Mouse (Mus musculus): ENCODE data around the gene Myo10. TPM values are rescaled to one million over a fixed set of nuclear protein-coding genes. Genes with fewer than 3 reads are reported as not detected.

Myo10 gene
- total and polyA plus RNA-seq, 2 experiments: 15.7 to 21.5 TPM

DNA sequence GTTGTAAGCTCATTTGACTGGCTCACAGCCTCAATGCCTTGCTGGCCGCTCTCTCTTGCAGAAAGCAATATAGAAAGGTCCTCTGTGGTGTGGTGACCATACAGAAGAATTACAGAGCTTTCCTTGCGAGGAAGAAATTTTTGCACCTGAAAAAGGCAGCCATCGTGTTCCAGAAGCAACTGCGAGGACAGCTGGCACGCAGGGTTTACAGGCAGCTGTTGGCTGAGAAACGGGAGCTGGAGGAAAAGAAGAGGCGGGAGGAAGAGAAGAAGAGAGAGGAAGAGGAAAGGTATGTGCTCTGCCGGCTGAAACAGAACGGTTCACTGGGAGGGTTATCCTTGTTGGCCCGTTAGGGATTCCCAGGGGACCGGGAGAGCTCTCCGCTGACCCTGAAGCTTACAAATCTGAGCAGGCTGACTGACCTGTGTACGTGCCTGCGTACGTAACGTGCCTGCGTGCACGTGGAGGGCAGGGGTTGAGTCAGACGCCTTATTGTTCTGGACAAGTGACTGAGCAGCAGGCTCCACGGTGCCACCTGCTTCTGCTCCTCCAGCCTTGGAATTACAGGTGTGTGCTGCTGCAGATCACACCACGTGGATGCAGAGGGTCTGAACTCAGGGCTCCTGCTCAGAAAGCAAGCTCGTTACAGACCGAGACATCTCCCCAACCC, 157.3 kb downstream of the Myo10 start:
- H3K4me1 ChIP-seq (ENCODE audit: control insufficient read depth, insufficient read depth, low read length): peaks cover under 1% of the 10 kb centered on the region; the same call in 1 of the 2 replicates
- no peak overlapping the region for H3K27ac ChIP-seq (replicated peaks; ENCODE audit: insufficient read depth, low read depth, low read length)
- no peak overlapping the region for H3K4me3 ChIP-seq (ENCODE audit: insufficient read depth, low read depth, low read length)
- H3K27me3 ChIP-seq (ENCODE audit: control insufficient read depth, insufficient read depth, low read length): no peaks in the 10 kb centered on the region
- no peaks in the 10 kb centered on the region; the same call in 1 of the 2 replicates for H3K79me2 ChIP-seq (ENCODE audit: control insufficient read depth, insufficient read depth, low read length)
- peaks cover 45% of the 10 kb centered on the region for H3K36me3 ChIP-seq (ENCODE audit: control insufficient read depth, insufficient read depth, low read length)
- TF ChIP-seq POLR2A (IDR thresholded peaks at IDR 0.05; ENCODE audit: extremely low read depth, insufficient read depth, low read length) (no peak), CTCF (IDR thresholded peaks at IDR 0.05; ENCODE audit: low read depth, low read length) (no peak)
- WGBS: 89% methylated on average over 23 of the region's 23 CpGs
- DNase-seq (ENCODE audit: extremely low read depth, low read depth, low spot score): no peak
- H3K9ac ChIP-seq (ENCODE audit: low read depth, low read length): no peak overlapping the region

DNA sequence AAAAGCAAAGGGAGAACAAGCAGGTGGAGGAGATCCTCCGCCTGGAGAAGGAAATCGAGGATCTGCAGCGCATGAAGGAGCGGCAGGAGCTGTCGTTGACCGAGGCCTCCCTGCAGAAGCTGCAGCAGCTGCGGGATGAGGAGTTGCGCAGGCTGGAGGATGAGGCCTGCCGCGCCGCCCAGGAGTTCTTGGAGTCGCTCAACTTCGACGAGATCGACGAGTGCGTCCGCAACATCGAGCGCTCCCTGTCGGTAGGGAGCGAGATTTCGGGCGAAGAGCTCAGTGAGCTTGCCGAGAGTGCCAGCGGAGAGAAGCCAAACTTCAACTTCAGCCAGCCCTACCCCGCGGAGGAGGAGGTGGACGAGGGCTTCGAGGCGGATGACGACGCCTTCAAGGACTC, 158.7 kb downstream of the Myo10 start:
- H3K9ac ChIP-seq (ENCODE audit: low read depth, low read length): no peak overlapping the region
- 92% methylated on average over 33 of the region's 33 CpGs for WGBS
- no peaks in the 10 kb centered on the region for H3K27me3 ChIP-seq (ENCODE audit: control insufficient read depth, insufficient read depth, low read length)
- no peak overlapping the region for H3K27ac ChIP-seq (replicated peaks; ENCODE audit: insufficient read depth, low read depth, low read length)
- H3K36me3 ChIP-seq (ENCODE audit: control insufficient read depth, insufficient read depth, low read length): peaks cover 45% of the 10 kb centered on the region
- no peak overlapping the region for H3K4me3 ChIP-seq (ENCODE audit: insufficient read depth, low read depth, low read length)
- no peaks in the 10 kb centered on the region for H3K4me1 ChIP-seq (ENCODE audit: control insufficient read depth, insufficient read depth, low read length)
- H3K79me2 ChIP-seq (ENCODE audit: control insufficient read depth, insufficient read depth, low read length): no peaks in the 10 kb centered on the region; the same call in 1 of the 2 replicates
- no peak for DNase-seq (ENCODE audit: extremely low read depth, low read depth, low spot score)
- TF ChIP-seq CTCF (IDR thresholded peaks at IDR 0.05; ENCODE audit: low read depth, low read length) (no peak), POLR2A (IDR thresholded peaks at IDR 0.05; ENCODE audit: extremely low read depth, insufficient read depth, low read length) (no peak)

- Histone ChIP-seq H3K4me3 (ENCODE audit: insufficient read depth, low read depth, low read length) (no peak overlapping the region), H3K36me3 (ENCODE audit: control insufficient read depth, insufficient read depth, low read length) (peaks cover 53% of the 10 kb centered on the region)
Observed at GRCm38 (mm10) chr15:25785456-25786390, 163.4 kb downstream of the Myo10 start.

DNA sequence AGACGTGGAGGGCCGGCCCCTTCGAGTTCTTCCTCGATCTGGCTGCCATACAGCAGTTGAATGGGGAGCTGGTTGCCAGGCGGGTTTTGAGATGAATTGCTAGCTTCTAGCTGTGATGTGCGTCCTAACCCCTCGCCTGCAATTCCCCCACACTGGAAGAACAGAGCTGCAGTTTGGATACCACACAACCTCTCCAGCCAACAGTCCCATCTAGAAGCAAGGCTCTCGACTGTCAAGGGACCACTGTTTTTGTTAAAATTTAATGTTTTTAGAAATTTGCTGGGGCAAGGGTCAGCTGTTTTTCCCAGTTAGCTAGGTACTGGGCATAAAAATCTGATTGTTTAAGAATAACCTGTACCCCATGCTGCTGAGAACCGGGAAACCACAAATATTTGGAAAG, 165.1 kb downstream of the Myo10 start:
- Histone ChIP-seq H3K4me3 (ENCODE audit: insufficient read depth, low read depth, low read length) (no peak overlapping the region), H3K27me3 (ENCODE audit: control insufficient read depth, insufficient read depth, low read length) (no peaks in the 10 kb centered on the region), H3K9ac (ENCODE audit: low read depth, low read length) (no peak overlapping the region), H3K27ac (replicated peaks; ENCODE audit: insufficient read depth, low read depth, low read length) (no peak overlapping the region), H3K79me2 (ENCODE audit: control insufficient read depth, insufficient read depth, low read length) (no peaks in the 10 kb centered on the region), H3K36me3 (ENCODE audit: control insufficient read depth, insufficient read depth, low read length) (peaks cover 50% of the 10 kb centered on the region), H3K4me1 (ENCODE audit: control insufficient read depth, insufficient read depth, low read length) (no peaks in the 10 kb centered on the region)
- no peak for DNase-seq (ENCODE audit: extremely low read depth, low read depth, low spot score)
- TF ChIP-seq POLR2A (IDR thresholded peaks at IDR 0.05; ENCODE audit: extremely low read depth, insufficient read depth, low read length) (no peak), CTCF (IDR thresholded peaks at IDR 0.05; ENCODE audit: low read depth, low read length) (no peak)
- WGBS: 82% methylated on average over 9 of the region's 9 CpGs

More at GRCm38 (mm10) chr15:25785456-25786390, 163.4 kb downstream of the Myo10 start:
- DNase-seq (ENCODE audit: extremely low read depth, low read depth, low spot score): no peak
- no peak overlapping the region for H3K27ac ChIP-seq (replicated peaks; ENCODE audit: insufficient read depth, low read depth, low read length)
- no peaks in the 10 kb centered on the region for H3K79me2 ChIP-seq (ENCODE audit: control insufficient read depth, insufficient read depth, low read length)
- H3K4me1 ChIP-seq (ENCODE audit: control insufficient read depth, insufficient read depth, low read length): no peaks in the 10 kb centered on the region
- H3K27me3 ChIP-seq (ENCODE audit: control insufficient read depth, insufficient read depth, low read length): no peaks in the 10 kb centered on the region
- H3K9ac ChIP-seq (ENCODE audit: low read depth, low read length): no peak overlapping the region
- TF ChIP-seq POLR2A (IDR thresholded peaks at IDR 0.05; ENCODE audit: extremely low read depth, insufficient read depth, low read length) (no peak), CTCF (IDR thresholded peaks at IDR 0.05; ENCODE audit: low read depth, low read length) (no peak)
- WGBS: 94% methylated on average over 35 of the region's 35 CpGs

DNA sequence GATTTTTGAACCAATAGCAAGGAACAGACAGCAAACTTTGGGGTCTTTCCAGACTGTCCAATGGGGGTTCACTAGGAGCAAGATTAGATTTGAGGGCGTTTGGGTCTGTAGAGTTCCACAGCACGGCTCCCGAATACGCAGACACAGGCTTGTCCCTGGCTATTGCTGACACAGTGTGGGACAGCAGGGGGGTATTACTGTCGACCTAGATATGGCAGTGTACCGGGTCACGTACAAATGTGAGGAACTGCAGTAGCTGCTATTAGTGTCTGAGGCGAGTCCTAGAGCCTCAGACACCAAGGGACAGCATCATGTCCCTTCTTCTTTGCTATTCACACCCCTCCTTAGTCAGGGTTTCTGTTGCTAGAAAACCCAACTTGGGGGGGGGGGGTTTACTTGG, 165.6 kb downstream of the Myo10 start:
- Histone ChIP-seq H3K4me1 (ENCODE audit: control insufficient read depth, insufficient read depth, low read length) (no peaks in the 10 kb centered on the region), H3K27ac (replicated peaks; ENCODE audit: insufficient read depth, low read depth, low read length) (no peak overlapping the region), H3K27me3 (ENCODE audit: control insufficient read depth, insufficient read depth, low read length) (no peaks in the 10 kb centered on the region), H3K36me3 (ENCODE audit: control insufficient read depth, insufficient read depth, low read length) (peaks cover 49% of the 10 kb centered on the region), H3K79me2 (ENCODE audit: control insufficient read depth, insufficient read depth, low read length) (no peaks in the 10 kb centered on the region), H3K9ac (ENCODE audit: low read depth, low read length) (no peak overlapping the region), H3K4me3 (ENCODE audit: insufficient read depth, low read depth, low read length) (no peak overlapping the region)
- no peak for DNase-seq (ENCODE audit: extremely low read depth, low read depth, low spot score)
- 93% methylated on average over 8 of the region's 8 CpGs for WGBS
- TF ChIP-seq POLR2A (IDR thresholded peaks at IDR 0.05; ENCODE audit: extremely low read depth, insufficient read depth, low read length): no peak
- TF ChIP-seq CTCF (IDR thresholded peaks at IDR 0.05; ENCODE audit: low read depth, low read length): no peak

Data from liver, adult 2 months (tissue).